Mouse (Mus musculus): ENCODE measurements around the gene Ercc8.

Gene Ercc8

DNA sequence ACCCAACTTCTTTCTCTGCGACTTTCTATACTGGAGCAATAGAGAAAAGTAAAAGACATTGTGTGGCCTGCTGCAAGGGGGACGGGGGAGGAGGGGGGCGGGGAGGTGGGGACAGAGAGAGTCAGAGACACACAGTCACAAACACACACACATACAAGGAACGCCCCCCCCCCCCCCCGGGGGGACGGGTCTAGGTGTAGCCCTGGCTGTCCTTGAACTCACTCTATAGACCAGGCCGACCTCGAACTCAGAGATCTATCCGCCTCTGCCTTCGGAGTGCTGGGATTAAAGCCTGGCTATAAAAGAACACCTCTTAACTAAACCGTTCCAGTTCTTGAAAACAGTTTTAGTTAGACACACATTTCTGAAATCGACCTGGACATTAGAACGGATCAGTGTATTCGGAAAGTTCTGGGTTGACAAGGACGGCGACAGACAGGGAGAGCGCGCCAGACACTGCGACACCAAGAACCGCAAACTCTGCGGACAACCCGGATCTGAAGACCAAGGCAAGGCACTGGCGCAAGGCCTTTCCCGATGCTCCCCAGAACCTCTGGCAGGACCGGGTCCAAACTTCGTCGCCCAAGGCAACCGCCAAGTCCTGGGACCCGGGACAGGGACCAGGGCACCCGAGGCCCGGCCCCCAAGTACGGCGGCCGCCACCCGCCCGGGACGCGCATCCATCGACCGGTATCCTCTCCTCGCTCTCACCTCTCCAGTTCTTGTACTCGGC is 633 bp upstream of the Ercc8 start:
- DNase-seq (ENCODE audit: low spot score in 2 of 2): no peak

DNA sequence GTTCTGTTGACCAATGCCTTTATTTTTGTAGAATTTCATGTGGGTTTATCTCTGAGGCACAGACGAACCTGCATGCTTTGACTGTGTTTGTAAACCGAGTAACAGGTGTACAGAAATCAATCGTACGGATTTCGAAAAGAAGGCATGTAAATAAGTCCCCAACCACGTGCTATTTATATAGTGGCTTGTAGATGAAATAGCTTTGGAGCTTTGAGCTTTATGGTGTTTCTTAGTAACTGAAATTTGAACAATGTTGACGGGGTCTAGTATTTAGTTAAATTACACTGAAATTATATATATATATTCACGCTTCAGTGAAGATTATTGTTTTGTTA is 677 bp downstream of the Ercc8 start:
- no peak for DNase-seq (ENCODE audit: low spot score in 2 of 2)

DNA sequence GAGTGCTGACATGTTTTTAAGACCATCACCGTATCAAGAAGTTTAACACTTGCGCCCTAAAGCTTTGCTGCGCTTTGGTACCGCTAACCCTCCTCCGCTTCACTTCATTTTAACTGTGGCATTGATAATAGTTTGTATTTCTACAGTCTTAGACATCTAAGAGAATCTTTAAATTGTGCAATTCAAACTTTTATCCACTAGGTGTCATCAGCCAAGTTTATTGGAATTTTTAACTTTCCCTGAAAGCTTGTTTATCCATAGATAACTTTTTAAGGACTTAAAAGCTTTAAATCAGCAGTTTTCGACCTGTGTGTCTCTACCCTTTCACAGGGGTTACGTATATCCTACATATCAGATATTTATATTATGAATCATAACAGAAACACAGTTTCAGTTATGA is 1.4 kb downstream of the Ercc8 start:
- no peak for DNase-seq (ENCODE audit: low spot score in 2 of 2)

DNA sequence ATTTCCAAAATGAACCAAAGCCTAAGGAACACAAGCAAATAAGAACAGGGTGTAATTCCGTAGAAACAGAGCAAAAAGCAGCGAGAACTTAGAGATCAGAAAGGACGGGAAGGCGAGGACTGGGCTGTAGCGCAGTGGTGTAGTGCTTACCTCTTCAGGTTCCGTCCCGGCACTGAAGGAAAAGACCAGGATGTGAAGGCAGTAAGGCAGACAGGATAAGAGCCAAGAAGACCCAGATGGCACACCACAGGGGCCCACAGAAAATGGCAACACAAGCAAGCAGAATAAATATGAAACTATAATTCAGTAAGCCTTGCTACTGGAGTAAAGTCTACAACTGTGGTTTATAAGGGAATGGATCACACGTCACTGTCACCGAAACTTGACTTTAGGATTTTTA is 5.4 kb downstream of the Ercc8 start:
- DNase-seq (ENCODE audit: low spot score in 2 of 2): no peak

DNA sequence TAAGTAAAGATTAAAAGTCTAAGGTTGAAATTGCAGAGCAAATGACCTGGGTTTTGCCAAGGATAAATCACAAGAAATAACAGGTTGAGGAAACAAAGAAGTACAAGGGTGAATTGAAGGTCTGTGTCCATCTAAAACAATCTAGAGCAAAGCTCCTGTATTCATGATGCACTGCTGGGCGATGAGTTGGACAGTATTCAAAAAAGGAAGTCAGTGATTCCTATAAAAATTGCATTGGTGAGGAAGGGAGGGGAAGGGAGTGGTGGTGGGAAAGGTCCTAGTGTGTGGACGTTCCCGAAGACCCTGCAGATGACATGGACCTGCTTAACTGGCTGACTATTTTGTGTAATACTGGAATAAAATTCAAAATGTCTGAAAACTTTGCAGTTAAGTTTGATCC is 6.1 kb downstream of the Ercc8 start:
- no peak for DNase-seq (ENCODE audit: low spot score in 2 of 2)

DNA sequence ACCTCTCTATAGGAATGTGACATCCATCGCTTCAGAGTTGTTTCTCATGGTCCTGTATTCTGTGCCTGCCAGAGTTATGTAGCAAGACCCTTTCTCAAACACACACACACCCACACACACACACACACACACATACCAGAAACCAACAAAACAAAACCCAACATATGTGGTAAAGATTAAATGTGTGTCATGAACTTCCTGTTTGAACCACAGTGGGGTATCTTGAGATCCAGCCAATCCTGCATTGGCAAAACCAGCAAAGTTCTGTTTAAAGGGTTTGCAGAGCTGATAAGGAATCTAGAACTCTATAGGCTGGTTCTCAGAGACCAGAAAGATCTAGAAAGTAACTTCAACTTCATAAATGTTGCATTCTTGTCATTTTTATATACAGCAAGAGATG is 11.5 kb downstream of the Ercc8 start:
- no peak for DNase-seq (ENCODE audit: low spot score in 2 of 2)

DNA sequence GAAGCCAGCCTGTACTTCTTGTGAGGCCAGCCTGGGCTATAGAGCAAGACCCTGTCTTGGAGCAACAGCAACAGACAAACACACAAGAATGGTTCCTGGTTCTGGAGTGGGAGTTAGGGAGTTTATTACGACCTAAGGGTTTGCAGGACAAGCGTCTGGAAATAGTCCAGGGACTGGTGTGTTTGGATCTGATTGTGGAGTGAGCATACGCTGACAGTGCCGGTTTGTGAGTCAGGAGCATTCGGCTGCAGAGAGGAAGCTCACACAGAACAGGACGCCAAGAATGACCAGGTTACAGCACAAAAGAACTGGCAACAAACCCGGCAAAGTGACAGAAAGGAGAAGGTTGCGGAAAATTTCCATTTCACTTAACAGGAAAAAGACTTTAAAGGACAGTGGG is 12.0 kb downstream of the Ercc8 start:
- DNase-seq (ENCODE audit: low spot score in 2 of 2): no peak

DNA sequence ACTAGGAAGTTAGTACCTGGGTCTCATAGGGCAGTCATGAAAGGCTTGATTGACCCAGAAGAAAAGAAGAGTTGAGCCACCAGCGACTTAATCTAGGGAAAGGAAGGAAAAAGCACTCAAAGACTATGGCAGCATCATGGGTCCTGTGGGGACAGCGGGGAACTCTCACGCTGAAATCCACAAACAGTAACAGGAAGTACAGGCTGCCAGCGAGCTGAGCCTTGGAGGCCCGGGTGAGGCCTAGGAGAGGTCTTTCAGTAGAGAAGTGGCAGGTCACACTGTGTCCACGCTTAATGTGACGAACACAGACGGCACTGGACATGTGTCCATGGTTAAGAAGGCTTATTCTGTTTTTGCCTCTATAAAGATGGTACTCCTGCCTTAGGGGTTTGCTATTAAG is 21.1 kb downstream of the Ercc8 start:
- no peak for DNase-seq (ENCODE audit: low spot score in 2 of 2)

DNA sequence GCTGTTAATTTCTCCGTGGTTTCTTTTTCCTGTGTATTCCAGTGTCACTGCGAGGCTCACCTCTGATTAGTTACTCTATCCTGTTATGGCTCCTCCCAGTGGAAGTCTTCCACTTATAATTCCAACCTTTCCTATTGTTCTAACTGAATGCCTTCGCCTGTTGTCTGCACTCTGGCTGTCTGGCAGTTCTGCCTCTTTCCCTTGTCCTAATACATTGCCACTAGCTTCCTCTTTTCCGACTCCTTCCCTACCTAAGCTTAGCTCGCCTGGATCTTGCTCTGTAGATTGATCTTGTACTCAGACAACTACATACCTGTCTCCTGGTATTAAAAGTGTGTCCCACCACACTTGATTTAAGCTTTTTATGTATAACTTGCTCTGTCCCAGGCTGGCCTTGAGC is 22.3 kb downstream of the Ercc8 start:
- DNase-seq (ENCODE audit: low spot score in 2 of 2): no peak

DNA sequence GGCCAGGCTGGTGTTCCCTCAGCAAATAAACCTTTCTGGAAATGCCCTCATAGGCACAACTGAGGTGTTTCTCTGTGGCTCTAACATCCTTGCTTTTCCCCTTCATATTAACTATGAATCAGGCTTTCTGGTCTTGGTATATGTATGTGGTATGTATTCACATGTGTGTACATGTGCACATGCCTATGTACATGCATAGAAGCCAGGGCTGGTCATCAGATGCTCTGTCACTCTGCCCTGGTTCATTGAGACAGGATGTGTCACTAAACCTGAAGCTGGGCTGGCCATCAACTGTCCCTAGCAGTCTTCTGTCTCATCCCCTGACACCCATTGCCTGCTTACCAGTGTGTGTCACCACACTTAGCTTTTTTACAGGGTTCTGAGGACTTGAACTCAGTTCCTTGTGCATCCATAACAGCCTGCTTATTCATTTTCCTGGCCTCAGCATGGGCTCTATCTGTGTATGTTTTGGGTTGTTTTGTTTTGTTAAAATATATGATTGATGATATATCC is 26.3 kb downstream of the Ercc8 start:
- DNase-seq (ENCODE audit: low spot score in 2 of 2): no peak

DNA sequence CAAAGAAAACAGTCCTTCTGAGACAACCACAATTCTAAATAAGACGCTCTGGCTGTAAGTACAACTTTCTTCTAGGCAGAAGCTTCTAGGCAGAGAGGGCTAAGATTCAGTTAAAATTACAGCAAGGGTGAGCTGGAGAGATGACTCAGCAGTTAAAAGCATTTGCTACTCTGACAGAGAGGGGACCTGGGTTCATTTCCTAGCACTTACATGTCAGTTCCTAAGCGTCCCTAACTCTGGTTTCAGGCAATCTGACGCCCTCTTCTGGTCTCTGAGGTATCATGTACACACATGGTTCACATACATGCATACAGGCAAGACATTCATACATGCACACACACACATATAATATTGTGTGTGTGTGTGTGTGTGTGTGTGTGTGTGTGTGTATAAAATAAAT is 27.0 kb downstream of the Ercc8 start:
- DNase-seq (ENCODE audit: low spot score in 2 of 2): no peak

DNA sequence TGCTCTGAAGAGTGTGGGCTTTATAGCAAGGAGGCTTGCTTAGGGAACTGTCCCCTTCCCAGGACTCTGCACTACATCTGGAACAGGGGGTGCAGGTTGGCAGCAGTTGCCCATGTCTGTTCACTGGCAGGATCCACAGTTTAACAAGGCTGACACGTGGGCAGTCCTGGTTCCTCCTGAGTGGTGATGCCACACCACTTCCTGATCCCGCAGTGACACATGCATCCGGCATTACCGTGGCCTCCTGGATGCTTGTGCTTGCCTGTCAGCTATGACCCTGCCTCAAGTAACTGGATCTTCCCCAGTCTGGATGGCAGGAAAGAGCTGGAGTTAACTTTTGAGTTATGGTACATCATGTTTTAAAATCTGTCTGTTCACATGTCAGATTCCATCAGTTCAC is 29.5 kb downstream of the Ercc8 start:
- DNase-seq (ENCODE audit: low spot score in 2 of 2): no peak

DNA sequence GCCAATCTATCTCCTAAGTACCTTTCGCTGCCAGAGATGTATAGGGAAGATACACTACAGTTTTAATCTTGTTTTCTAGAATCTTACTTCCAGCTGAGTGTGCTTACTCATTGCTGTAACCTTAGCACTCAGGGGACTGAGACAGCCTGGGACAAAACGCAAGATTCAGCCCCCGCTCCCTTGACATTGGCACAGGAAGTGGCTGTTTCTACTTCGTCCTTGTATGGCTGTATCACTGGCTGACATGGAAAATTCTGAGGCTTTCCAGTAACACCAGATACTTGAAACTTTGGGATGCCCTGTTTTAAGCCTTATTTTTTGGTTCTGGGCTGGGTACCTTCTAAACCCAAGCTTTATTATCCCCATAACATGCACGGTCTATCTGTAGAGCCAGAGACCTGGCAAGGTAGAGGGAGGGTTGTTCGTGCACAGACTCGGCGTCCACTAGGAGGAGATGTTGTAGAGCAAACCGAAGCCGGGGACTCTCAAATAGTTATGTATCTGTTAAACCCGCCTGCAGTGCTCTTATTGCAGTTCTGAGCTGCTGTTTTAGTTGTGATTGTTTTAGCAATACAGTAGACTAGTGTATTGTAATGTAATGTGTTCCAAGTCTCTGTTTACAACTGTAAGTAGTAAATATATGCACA is 32.7 kb downstream of the Ercc8 start:
- peak; percentile 13 to 14 for DNase-seq (ENCODE audit: low spot score in 2 of 2)

DNA sequence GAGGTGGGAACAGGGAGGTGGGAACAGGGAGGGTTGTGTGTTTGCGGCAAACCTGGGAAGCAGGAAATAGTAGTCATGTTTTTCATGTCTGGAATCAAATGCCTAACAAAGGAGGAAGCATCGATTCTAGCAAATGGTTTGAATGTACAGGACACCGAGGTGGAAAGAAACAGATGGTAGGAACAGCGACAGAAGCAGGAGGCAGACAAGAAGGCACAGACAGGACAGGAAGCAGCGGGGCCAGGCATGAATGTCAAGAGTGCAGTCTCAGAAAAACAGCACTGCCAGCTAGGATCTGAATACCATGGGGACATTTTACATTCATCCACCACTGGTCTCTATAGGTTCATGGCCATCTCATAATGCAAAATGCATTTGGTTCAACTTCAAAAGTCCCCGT is 36.9 kb downstream of the Ercc8 start:
- DNase-seq (ENCODE audit: low spot score in 2 of 2): no peak

DNA sequence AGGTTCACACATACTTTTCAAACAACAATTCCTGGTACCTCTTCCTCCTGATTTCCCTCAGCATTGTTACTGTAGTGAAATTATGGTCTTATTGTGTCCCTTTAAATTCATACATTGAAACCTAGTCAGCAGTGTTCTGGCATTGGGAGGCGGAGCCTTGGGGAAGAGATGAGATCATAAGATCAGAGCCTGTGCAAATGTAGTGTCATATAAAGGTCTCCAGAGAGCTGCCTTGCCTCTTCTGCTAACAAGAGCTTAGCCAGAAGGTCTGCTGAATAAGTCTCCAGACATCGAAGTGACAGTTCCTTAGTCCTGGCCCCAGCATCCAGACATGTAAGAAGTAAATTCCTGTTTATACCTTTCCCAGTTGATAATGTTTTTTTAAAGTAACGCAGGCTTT is 46.3 kb downstream of the Ercc8 start:
- DNase-seq (ENCODE audit: low spot score in 2 of 2): no peak

DNA sequence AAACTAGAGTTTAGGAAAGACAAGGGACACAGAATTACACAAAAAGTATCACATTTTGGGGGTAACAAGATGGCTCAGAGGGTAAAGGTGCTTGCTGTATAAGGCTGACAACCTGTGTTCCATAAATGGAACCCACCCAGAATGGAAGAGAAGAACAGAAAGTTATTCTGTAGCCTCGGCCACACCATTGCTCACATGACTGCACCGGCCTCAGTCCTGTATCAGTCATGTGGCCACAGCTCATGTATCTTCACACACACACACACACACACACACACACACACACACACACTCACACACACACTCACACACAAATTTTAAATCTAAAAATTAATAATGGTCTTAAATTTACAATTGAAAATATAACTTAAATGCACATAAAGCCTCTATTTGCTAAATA is 48.9 kb downstream of the Ercc8 start:
- DNase-seq (ENCODE audit: low spot score in 2 of 2): no peak

DNA sequence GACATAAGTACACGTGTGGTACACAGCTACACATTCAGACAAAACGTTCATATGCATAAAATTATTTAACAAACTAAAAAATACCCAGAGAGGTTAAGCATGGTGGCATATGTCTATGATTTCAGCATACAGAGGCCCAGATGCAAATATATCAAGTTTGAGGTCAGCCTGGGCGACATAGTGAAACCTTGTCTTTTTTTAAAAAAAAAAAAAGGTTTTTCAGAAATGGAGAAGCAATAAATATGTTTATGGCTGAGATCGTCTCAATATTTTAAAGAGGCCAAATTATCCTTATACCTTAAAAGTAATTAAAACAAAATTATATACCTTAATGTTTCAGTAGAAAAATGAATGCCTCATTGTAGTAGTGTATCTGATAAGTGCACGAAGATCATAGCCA is 49.6 kb downstream of the Ercc8 start:
- no peak for DNase-seq (ENCODE audit: low spot score in 2 of 2)

DNA sequence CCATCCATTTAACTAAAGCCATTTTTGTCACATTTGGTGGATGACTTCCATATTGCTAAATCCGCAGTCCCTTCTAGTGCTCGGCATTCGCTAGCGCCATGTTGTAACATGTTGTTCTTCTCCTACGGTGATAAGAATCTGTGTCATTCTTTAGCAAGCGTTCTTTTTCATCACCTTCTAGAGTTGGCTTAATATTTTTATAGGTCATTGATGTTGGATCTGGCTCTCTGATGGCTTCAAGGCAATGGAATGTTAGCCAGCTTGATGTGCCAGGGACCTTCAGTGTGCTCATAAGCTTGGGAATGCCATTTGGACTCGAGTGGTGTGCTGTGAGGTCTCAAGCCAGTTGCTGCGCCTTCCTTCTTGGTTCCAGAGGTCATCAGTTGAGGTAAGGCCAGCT is 52.4 kb downstream of the Ercc8 start:
- no peak for DNase-seq (ENCODE audit: low spot score in 2 of 2)

DNA sequence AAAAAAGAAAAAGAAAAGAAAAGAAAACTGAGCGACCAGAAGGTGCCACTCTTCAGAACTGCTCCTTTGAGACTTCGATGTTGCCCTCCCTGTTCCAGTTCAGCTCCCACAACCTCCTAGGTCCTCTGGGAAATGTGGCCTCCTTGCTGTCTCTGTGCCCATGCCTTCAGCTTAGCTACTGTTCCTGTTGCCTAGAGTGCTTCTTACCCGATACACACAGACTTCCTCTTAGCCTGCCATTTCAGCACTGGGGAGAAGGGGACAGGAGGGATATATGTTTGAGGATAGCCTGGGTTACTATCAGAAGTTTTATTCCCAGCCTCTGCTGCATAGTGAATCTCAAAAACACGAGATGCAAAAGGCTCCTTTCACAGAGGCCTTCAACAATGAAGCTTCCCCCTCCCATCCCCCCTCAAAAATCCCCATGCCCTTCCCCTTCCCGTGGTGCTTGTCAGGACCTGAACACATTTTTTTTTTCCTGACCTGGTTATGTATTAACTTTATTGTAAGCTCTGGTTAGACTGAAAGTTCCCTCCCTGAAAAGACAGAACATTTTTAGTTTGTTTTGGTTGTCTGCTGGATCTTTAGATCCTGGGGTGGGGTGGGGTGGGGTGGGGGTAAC is 54.0 kb downstream of the Ercc8 start:
- no peak for DNase-seq (ENCODE audit: low spot score in 2 of 2)

DNA sequence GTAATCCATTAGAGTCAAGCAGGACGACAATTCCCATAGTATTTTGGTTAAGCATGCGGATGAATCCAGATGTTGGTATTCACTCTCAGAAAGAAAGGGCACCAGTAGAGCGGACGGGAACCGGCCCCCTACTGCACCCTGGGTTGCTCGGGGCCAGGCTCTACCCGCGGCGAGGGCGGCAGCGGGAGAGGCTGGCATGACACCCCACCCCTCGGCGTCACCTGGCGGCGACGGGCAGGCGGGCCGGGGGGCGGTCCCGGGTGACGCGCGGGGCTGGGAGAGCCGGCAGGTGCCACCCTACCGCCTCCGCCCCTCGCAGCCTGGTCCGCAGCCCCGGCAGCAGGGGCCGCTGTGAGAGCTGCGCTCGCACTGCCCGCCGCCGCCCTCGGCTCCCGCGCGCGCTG is 55.6 kb downstream of the Ercc8 start, which contains the start of gene Elovl7:
Gene Elovl7 (plus strand): TSS at position 324 of the 404 bp plus-strand sequence.
- peak; percentile 69 to 80 for DNase-seq (ENCODE audit: low spot score in 2 of 2)

DNA sequence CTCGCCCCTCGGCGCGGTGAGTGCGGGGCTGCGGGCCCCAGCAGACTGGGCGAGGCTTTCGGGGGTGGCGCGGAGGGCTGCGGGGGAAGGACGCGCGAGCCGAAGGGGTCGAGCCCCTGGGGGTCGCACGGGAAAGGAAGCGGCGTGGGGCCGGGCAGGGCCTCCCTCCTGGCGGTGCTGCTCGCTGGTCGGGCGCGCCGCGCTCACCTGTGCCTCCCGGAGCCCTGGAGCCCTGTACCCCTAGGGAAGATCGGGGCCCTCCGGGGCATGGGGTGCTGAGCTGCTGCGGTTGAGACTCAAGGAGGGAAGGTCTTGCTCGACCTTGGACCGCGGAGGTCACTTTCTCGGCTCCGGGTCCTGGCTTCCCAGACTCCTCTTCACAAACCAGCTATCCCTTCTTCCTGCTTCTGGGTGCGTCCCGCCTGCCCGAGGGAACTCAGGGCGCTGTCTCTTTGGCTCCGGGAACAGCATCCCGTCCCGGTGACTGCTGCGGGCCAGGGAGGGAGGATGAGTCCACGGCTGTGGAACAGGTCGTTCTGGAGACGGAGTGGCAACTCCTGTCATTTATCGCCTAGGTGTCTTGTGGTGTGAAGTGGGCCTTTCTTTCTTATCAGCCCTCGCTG is 56.1 kb downstream of the Ercc8 start:
- DNase-seq (ENCODE audit: low spot score in 2 of 2): no peak

DNA sequence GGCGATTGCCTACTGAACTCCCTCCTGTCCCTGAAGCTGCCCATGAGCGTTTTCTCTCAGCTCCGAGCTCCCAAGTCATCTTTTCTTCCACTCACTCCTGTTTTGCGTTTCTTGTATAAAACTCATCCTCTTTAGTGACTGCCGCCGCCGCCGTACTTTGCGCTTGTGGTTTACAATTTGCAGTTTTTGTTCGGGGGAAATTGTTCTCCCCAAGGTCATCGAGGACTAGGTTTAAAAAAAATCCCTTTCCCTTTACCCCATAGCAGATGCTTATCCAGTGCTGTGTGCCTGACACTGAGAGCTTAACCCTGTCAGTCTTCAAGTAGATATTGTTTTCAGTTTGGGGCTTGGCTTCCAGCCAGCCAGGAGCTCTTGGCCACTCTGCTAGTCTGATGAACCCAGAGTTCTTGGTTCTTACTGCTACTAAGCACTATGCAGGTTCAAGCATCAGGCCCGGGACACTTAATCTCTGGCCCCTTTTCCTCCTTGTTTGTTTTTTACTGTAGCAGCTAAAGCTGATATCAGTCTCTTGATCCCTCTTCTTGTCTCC is 56.8 kb downstream of the Ercc8 start:
- DNase-seq (ENCODE audit: low spot score in 2 of 2): no peak
